Mouse (Mus musculus) ES-E14 (cell line): Measurements from ENCODE around the gene Bbs12.

ENCODE experiments used
- CHD2 ChIP-seq: IDR thresholded peaks from 2 replicates; pipeline ENCODE4 v1.6.1; 2014; ENCODE audit warnings: mild to moderate bottlenecking, low read depth, low read length, inconsistent platforms
- HCFC1 ChIP-seq: IDR thresholded peaks from 2 replicates; pipeline ENCODE4 v1.6.1; 2012; ENCODE audit warnings: low read length, inconsistent platforms, borderline replicate concordance; ENCODE audit not compliant: insufficient read depth
- MAFK ChIP-seq: IDR thresholded peaks from 2 replicates; pipeline ENCODE4 v1.6.1; 2014; ENCODE audit warnings: mild to moderate bottlenecking, low read depth, low read length, inconsistent platforms; ENCODE audit not compliant: insufficient read depth
- ZC3H11A ChIP-seq: IDR thresholded peaks from 2 replicates; pipeline ENCODE4 v1.6.1; 2012; ENCODE audit warnings: low read depth, mild to moderate bottlenecking, inconsistent platforms, low read length, borderline replicate concordance
- ZNF384 ChIP-seq: IDR thresholded peaks from 2 replicates; pipeline ENCODE4 v1.6.1; 2012; ENCODE audit warnings: low read depth, low read length, inconsistent platforms

- no peak for TF ChIP-seq HCFC1
- TF ChIP-seq ZC3H11A, result no peak
- no peak for TF ChIP-seq CHD2
- no peak for TF ChIP-seq ZNF384
- TF ChIP-seq MAFK, result no peak
Observed at GRCm38 (mm10) chr3:37365144-37365543, 52.8 kb downstream of the Bbs12 start.
